Mouse (Mus musculus) heart, embryonic 16.5 days (tissue): ENCODE results near the gene Smyd3. TPM values are rescaled to one million over a fixed set of nuclear protein-coding genes. Genes with fewer than 3 reads are reported as not detected.

Experiments used
- ATAC-seq: fragments of 200-750 bp; cut with Nextera tagmentation; replicated peaks from 2 replicates; pipeline ENCODE4 v1.8.0; 2017; ENCODE audit warnings: moderate number of reproducible peaks; ENCODE audit not compliant: insufficient read depth, low FRiP score; ENCODE audit errors: extremely low read depth
- H3K27ac ChIP-seq: fragments of 300-500 bp; sonication (generic); 2 replicates; pipeline ENCODE4 v1.5.1; 2014; ENCODE audit warnings: mild to moderate bottlenecking, low read length, control low read depth, moderate library complexity
- H3K27me3 ChIP-seq: fragments of 300-500 bp; sonication (generic); 2 replicates; pipeline ENCODE4 v1.6.1; 2014; ENCODE audit warnings: low read length, mixed read lengths; ENCODE audit not compliant: control insufficient read depth, insufficient read depth
- H3K36me3 ChIP-seq: fragments of 300-500 bp; sonication (generic); 2 replicates; pipeline ENCODE4 v1.6.1; 2014; ENCODE audit not compliant: control insufficient read depth, insufficient read depth
- H3K4me1 ChIP-seq: fragments of 300-500 bp; sonication (generic); 2 replicates; pipeline ENCODE4 v1.6.1; 2014; ENCODE audit warnings: low read length, mixed read lengths; ENCODE audit not compliant: control insufficient read depth, insufficient read depth
- H3K4me2 ChIP-seq: fragments of 300-500 bp; sonication (generic); 2 replicates; pipeline ENCODE4 v1.6.1; 2014; ENCODE audit warnings: low read depth, mild to moderate bottlenecking, control low read depth, low read length
- H3K4me3 ChIP-seq: fragments of 300-500 bp; sonication (generic); 2 replicates; pipeline ENCODE4 v1.5.1; 2014; ENCODE audit warnings: mild to moderate bottlenecking, control low read depth, low read length
- H3K9ac ChIP-seq: fragments of 300-500 bp; sonication (generic); 2 replicates; pipeline ENCODE4 v1.6.1; 2014; ENCODE audit warnings: low read length, control low read depth
- H3K9me3 ChIP-seq: fragments of 300-500 bp; sonication (generic); replicated peaks from 2 replicates; pipeline ENCODE4 v1.6.1; 2016; ENCODE audit warnings: low read length; ENCODE audit not compliant: control insufficient read depth
- WGBS: fragments of 180-500 bp; shearing (Covaris S2); extraction: QIAGEN DNeasy Blood & Tissue Kit; methylation state at CpG from one replicate; pipeline ENCODE4 v1.1.7; 2014; 5-methylcytosine and 5-hydroxymethylcytosine counted together
- polyA plus RNA-seq: library from polyadenylated mRNA; unstranded; fragments of >200 nt; fragmentation: Nextera tagmentation; extraction: Ambion mirVana; gene quantifications from 2 replicates; pipeline ENCODE4 v1.2.1, GENCODE M21; 2015

Gene Smyd3
- polyA plus RNA-seq, 1 experiment from 2014 or later: 13.3 TPM

- Histone ChIP-seq H3K27me3 (no peaks in the 10 kb centered on the region), H3K4me2 (no peak overlapping the region), H3K4me1 (peaks cover 10% of the 10 kb centered on the region), H3K9ac (no peak overlapping the region), H3K27ac (no peak overlapping the region), H3K4me3 (no peak overlapping the region), H3K36me3 (no peaks in the 10 kb centered on the region), H3K9me3 (no peaks in the 10 kb centered on the region)
- no peak for ATAC-seq
- 65% methylated on average over 9 of the region's 9 CpGs for WGBS
Measured at GRCm38 (mm10) chr1:179458236-179458986, 59.4 kb downstream of the Smyd3 start.

GRCm38 (mm10) chr1:179454600-179454999, 63.2 kb downstream of the Smyd3 start:
- WGBS: 34% methylated on average over 6 of the region's 6 CpGs

GRCm38 (mm10) chr1:179451211-179451610, 66.6 kb downstream of the Smyd3 start:
- Histone ChIP-seq H3K4me1 (peaks cover 12% of the 10 kb centered on the region), H3K4me2 (no peak overlapping the region), H3K9ac (no peak overlapping the region), H3K36me3 (no peaks in the 10 kb centered on the region), H3K4me3 (no peak overlapping the region), H3K9me3 (no peaks in the 10 kb centered on the region), H3K27me3 (no peaks in the 10 kb centered on the region), H3K27ac (no peak overlapping the region)
- WGBS: 92% methylated on average over 2 of the region's 2 CpGs
- ATAC-seq: no peak

More at GRCm38 (mm10) chr1:179454600-179454999, 63.2 kb downstream of the Smyd3 start:
- H3K9ac ChIP-seq: no peak overlapping the region
- no peak overlapping the region for H3K4me2 ChIP-seq
- no peak overlapping the region for H3K27ac ChIP-seq
- H3K36me3 ChIP-seq: no peaks in the 10 kb centered on the region
- no peak overlapping the region for H3K4me3 ChIP-seq
- H3K27me3 ChIP-seq: no peaks in the 10 kb centered on the region
- H3K4me1 ChIP-seq: peaks cover 10% of the 10 kb centered on the region
- 0 out of 2 replicates have a peak, but pooled peaks have one; percentile 37 for ATAC-seq
- no peaks in the 10 kb centered on the region for H3K9me3 ChIP-seq

- H3K4me2 ChIP-seq: peak overlapping the region; percentile 36
- H3K27ac ChIP-seq: no peak overlapping the region
- ATAC-seq: no peak
- H3K9me3 ChIP-seq: no peaks in the 10 kb centered on the region
- no peak overlapping the region for H3K4me3 ChIP-seq
- WGBS: 29% methylated on average over 2 of the region's 2 CpGs
- H3K36me3 ChIP-seq: no peaks in the 10 kb centered on the region
- H3K4me1 ChIP-seq: peaks cover 3% of the 10 kb centered on the region; the same call in 1 of the 2 replicates
- no peaks in the 10 kb centered on the region for H3K27me3 ChIP-seq
- H3K9ac ChIP-seq: no peak overlapping the region
Measured at GRCm38 (mm10) chr1:179446845-179447212, 71.0 kb downstream of the Smyd3 start.

GRCm38 (mm10) chr1:179446127-179446844, 71.6 kb downstream of the Smyd3 start:
- Histone ChIP-seq H3K36me3 (no peaks in the 10 kb centered on the region), H3K4me1 (peaks cover 3% of the 10 kb centered on the region; the same call in 1 of the 2 replicates), H3K27me3 (no peaks in the 10 kb centered on the region), H3K4me3 (no peak overlapping the region), H3K4me2 (peak overlapping the region; percentile 36), H3K27ac (no peak overlapping the region), H3K9ac (no peak overlapping the region), H3K9me3 (no peaks in the 10 kb centered on the region)
- peak; percentile 80 for ATAC-seq
- WGBS: 51% methylated on average over 17 of the region's 17 CpGs

- Histone ChIP-seq H3K4me2 (no peak overlapping the region), H3K36me3 (no peaks in the 10 kb centered on the region), H3K27me3 (no peaks in the 10 kb centered on the region), H3K4me1 (peaks cover 3% of the 10 kb centered on the region; the same call in 1 of the 2 replicates), H3K9me3 (no peaks in the 10 kb centered on the region), H3K9ac (no peak overlapping the region), H3K4me3 (no peak overlapping the region), H3K27ac (no peak overlapping the region)
- WGBS: 79% methylated on average over 13 of the region's 13 CpGs
- no peak for ATAC-seq
Measured at GRCm38 (mm10) chr1:179443835-179444234, 74.0 kb downstream of the Smyd3 start.

GRCm38 (mm10) chr1:179443423-179443822, 74.4 kb downstream of the Smyd3 start:
- ATAC-seq: no peak
- Histone ChIP-seq H3K4me3 (no peak overlapping the region), H3K27ac (no peak overlapping the region), H3K4me1 (peaks cover 3% of the 10 kb centered on the region; the same call in 1 of the 2 replicates), H3K9me3 (no peaks in the 10 kb centered on the region), H3K27me3 (no peaks in the 10 kb centered on the region), H3K4me2 (no peak overlapping the region), H3K9ac (no peak overlapping the region), H3K36me3 (no peaks in the 10 kb centered on the region)
- WGBS: 65% methylated on average over 8 of the region's 8 CpGs

GRCm38 (mm10) chr1:179436596-179436995, 81.2 kb downstream of the Smyd3 start:
- Histone ChIP-seq H3K4me1 (peaks cover 11% of the 10 kb centered on the region), H3K27ac (no peak overlapping the region), H3K4me2 (no peak overlapping the region), H3K27me3 (peaks cover 8% of the 10 kb centered on the region), H3K36me3 (no peaks in the 10 kb centered on the region), H3K9ac (no peak overlapping the region), H3K9me3 (0 out of 2 replicates have a peak, but pooled peaks cover 2% of the 10 kb centered on the region), H3K4me3 (no peak overlapping the region)
- 88% methylated on average over 11 of the region's 11 CpGs for WGBS
- no peak for ATAC-seq
